Mouse (Mus musculus): Measurements from ENCODE around the gene Olfr825.
"Not testable (repeated sequence)": the region's sequence is repeated elsewhere in the genome, so short reads cannot be mapped to it uniquely, and the experiment has no call there.

Gene Olfr825

DNA sequence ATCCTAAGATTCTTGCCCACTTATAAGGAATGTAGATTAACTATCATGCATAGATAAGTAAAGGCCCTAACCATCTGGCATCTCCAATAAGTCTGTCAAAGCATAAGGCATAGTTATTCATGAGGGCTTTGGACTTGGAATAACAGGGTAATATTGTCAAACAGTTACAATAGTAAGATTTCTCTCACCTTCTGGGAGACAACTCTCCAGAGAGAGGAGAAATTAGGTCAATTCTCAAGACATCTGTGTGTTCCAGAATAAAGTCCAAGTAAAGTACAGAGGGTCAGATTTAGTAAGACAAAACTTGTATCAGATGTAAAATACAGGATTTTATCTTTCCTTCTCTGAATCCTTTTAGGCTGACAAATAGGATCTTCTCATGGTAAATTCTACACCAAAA lies at the start of gene Olfr825:
Olfr825 (minus strand) TSS at position 101 of the 400 bp plus-strand sequence.
- DNase-seq (ENCODE audit: extremely low read depth, low read depth), result no peak

DNA sequence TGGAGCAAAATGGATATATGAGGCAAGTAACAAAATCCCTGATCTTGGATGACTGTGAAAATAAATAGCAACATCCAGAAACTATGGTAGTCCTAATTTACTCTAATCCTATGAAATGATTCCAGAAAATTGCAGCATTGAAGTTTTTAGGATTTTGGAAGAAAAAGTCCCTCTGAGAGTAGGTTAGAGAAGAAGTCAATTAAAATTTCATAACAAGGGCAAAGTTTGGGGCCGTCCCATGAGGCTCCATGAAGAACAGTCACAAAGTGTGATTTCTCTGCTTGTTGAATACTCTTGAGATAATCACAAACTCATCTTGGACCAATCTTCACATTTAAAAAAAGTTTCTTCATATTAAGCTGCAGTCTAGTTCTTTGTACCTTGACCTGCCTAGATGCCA lies 47.7 kb upstream of the Olfr825 start, which contains the start of gene Olfr827:
Olfr827 (minus strand) TSS at position 101 of the 400 bp plus-strand sequence.
- no peak for DNase-seq (ENCODE audit: extremely low read depth, low read depth)

DNA sequence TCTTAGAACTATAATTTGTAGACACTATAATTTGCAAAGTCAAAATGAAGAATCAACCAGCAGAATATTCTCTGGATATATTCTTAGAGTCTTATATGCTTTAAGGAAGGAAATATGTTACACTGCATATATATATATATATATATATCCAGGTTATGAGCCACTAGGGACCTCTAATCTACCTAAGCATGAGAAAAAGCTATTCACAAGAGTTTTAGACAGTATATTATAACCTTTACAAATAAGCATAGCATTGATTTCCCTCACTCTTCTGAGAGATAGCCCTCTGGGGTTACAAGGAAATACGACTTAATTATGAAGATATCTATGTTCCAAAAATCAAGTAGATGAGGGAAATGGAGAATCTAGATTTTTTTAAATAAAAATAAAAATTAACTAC lies 17.5 kb upstream of the Olfr825 start, which contains the start of gene Olfr826:
Olfr826 (minus strand) TSS at position 101 of the 400 bp plus-strand sequence.
- no peak for DNase-seq (ENCODE audit: extremely low read depth, low read depth)

DNA sequence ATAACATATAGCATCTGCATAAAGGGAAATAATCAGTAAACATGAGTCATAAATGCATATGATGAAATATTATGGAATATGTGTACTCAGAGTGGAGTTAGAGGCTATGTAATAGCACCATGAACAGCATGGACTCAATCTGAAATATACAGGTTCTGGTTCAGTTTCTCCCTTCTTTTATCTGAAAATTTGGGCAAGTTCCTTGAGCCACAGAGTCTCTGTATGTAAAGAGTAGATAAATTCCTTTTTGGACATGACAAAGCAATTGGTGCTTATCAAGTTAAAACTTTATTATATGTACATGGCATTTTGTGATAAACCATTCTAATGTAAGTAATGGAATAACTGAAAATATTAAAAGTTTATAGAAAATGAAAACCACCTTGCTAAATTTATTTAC lies 1.4 kb downstream of the Olfr825 start:
- peak; percentile 12 for DNase-seq (ENCODE audit: extremely low read depth, low read depth)

DNA sequence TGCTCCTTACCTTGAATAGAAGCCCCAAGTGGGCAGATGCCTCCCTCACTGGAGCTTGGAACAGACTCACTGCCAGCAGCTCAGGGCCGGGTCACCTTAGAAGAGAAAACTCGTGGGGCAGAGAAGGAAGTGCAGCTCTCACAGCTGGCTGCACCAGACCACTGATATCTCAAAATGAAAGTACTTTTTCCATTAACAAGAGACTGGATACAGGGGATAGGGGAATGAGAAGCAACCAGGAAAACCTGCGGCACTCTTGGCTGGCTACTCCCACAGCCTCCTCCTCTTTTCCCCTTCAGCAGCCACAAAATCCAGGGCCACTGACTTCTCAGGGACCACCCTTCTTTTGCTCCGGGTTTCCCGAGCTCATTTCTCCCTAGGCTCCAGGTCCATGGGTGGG lies 22.4 kb downstream of the Olfr825 start:
- DNase-seq (ENCODE audit: extremely low read depth, low read depth), result no peak

DNA sequence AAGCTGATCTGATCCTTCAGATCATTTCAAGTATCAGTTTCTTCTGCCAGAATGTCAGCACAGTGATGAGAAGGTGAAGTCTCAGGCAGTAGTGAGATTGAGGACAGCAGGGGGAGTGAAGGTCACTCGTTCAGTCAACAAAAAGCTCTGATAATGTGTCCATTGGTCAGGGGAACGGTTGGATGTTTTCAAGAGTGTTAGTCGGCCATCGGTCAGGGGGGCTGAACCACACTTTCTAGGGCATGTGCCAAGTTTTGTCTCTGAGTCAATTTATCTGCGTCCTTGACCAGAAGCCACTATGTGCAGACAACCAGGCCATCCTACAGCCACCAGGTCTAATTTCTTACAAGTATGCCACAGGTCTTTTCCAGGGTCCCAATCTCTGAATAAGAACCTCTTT lies 24.1 kb downstream of the Olfr825 start:
- DNase-seq (ENCODE audit: extremely low read depth, low read depth), result not testable (repeated sequence)

DNA sequence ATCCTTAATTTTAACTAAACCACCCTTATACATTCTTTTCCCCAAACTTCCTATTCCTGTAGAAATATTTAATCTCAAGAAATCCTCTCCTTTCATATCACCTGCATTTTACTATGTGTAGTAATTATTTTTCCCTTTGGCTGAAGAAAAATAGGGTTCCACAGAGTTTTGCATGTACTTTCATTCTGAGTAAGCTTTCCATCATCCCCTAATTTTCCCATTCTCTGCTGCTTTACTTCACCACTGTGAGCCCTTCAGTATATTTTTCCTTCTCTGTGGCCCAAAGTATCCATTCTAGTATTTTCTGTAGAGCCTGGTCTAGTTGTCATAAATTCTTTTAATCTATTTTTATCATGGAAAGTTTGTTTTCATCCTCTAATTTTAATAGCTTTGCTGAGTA lies 31.8 kb downstream of the Olfr825 start:
- DNase-seq (ENCODE audit: extremely low read depth, low read depth), result no peak

DNA sequence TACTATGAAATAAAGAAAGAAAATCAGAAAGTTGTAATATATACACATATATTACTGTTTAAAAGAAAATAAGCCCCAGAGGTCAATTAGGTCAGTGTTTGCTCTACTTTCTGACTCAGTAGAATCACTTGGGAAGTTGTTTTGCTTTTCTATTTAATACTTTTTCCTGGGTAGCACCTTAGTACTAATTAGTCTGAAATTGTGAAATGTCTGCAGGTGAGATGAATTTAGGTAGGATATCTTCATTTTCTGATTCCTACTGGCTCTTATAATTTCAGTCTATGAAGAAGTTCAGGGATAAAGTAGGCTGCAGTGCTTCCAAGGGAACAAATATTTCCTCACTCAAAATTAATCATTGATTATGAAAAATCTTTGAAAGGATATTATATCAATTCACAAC lies 36.7 kb downstream of the Olfr825 start, which contains the start of gene Olfr824:
Olfr824 (minus strand) TSS at position 101 of the 400 bp plus-strand sequence.
- not testable (repeated sequence) for DNase-seq (ENCODE audit: extremely low read depth, low read depth)

DNA sequence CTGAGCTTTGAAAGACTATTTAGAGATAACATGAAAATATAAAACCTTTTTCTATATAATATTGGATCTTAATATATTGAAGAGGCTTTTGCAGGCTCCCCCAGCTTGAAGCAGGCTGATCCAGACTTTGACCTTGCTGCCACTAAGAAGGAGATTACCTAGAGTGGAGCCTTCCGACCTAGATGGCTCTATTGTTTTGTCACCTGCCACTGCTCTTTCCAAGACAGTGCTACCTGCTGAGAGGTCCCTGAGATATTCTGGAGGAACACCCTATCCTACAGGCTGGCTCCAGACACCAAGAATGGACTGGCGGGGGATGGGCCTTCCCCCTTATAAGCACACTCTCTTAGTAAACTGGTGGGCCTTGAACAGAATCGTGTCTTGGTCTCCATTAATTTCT lies 50.5 kb downstream of the Olfr825 start:
- not testable (repeated sequence) for DNase-seq (ENCODE audit: extremely low read depth, low read depth)

DNA sequence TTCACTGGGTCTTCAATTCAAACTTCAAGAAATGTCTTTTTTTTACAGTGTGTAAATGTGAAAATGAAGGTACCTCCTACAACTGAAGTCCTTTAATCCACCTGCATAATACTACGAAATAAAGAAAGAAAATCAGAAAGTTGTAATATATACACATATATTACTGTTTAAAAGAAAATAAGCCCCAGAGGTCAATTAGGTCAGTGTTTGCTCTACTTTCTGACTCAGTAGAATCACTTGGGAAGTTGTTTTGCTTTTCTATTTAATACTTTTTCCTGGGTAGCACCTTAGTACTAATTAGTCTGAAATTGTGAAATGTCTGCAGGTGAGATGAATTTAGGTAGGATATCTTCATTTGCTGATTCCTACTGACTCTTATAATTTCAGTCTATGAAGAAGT lies 51.3 kb downstream of the Olfr825 start, which contains the start of gene Olfr823:
Olfr823 (minus strand) TSS at position 101 of the 400 bp plus-strand sequence.
- not testable (repeated sequence) for DNase-seq (ENCODE audit: extremely low read depth, low read depth)

Data from MEL-GATA-1-ER (cell line).